Mouse (Mus musculus) erythroblast, embryonic 14.5 days (primary cell): Measurements from ENCODE around the gene Pif1.

Experiments used
- GATA1 ChIP-seq: IDR thresholded peaks from 2 replicates; pipeline ENCODE4 v1.6.1; 2012; ENCODE audit warnings: low read length, inconsistent platforms, mixed read lengths
- TAL1 ChIP-seq: IDR thresholded peaks from 3 replicates; pipeline ENCODE4 v1.6.1; 2012; ENCODE audit warnings: low read length, inconsistent platforms, mixed read lengths

DNA sequence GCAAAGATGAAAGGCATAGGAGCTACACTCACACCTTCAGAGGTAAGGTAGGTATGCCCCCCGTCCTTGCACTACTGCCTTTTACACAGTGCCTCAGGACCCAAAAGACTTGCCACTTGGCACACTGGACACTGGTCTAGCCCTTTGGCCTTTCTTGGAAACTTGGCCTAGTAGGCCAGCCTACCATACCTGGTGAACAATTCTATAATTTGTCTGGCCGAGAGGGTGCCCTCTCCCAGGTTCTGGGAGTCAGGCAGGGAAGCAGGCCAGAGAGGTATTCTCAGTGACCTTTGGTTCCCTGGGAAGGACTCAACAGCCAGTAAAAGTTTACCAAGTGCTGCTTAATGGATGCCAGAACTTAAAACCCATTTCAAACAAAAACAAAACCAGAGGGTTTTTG, 34.7 kb downstream of the Pif1 start:
- TF ChIP-seq GATA1 (no peak), TAL1 (no peak)
